Mouse (Mus musculus) forebrain, postnatal 0 days (tissue): ENCODE measurements around the gene Ppp1cc. TPM values are rescaled to one million over a fixed set of nuclear protein-coding genes. Genes with fewer than 3 reads are reported as not detected.
A peak's percentile ranks its signal among the peaks of the same experiment; 100 is the strongest.

Experiments
- ATAC-seq: fragments of 200-750 bp; cut with Nextera tagmentation; 2 replicates; pipeline ENCODE4 v1.8.0; 2017; ENCODE audit warnings: mild to moderate bottlenecking, moderate library complexity
- DNase-seq: peaks from one replicate; pipeline ENCODE4 v3.0.0-alpha.2; 2015
- H3K27ac ChIP-seq: fragments of 300-500 bp; sonication (generic); 2 replicates; pipeline ENCODE4 v1.5.1; 2014; ENCODE audit warnings: low read depth, mild to moderate bottlenecking, antibody characterized with exemption, low read length, moderate library complexity, mixed read lengths
- H3K27me3 ChIP-seq: fragments of 300-500 bp; sonication (generic); 2 replicates; pipeline ENCODE4 v1.6.1; 2014; ENCODE audit warnings: mild to moderate bottlenecking, low read length, mixed read lengths; ENCODE audit not compliant: insufficient read depth
- H3K36me3 ChIP-seq: fragments of 300-500 bp; sonication (generic); 2 replicates; pipeline ENCODE4 v1.6.1; 2014; ENCODE audit warnings: mild to moderate bottlenecking, moderate library complexity; ENCODE audit not compliant: insufficient read depth
- H3K4me1 ChIP-seq: fragments of 300-500 bp; sonication (generic); 2 replicates; pipeline ENCODE4 v1.6.1; 2014; ENCODE audit warnings: antibody characterized with exemption; ENCODE audit not compliant: insufficient read depth
- H3K4me2 ChIP-seq: fragments of 300-500 bp; sonication (generic); 2 replicates; pipeline ENCODE4 v1.6.1; 2014; ENCODE audit warnings: low read depth, mild to moderate bottlenecking, moderate library complexity
- H3K4me3 ChIP-seq: fragments of 300-500 bp; sonication (generic); 2 replicates; pipeline ENCODE4 v1.5.1; 2014; ENCODE audit warnings: low read depth, low read length, mixed read lengths
- H3K9ac ChIP-seq: fragments of 300-500 bp; sonication (generic); 2 replicates; pipeline ENCODE4 v1.6.1; 2014; ENCODE audit warnings: mild to moderate bottlenecking
- H3K9me3 ChIP-seq: fragments of 300-500 bp; sonication (generic); 2 replicates; pipeline ENCODE4 v1.6.1; 2016; ENCODE audit warnings: low read length
- CTCF ChIP-seq: sonication (generic); IDR thresholded peaks from 2 replicates; pipeline ENCODE4 v1.5.1; 2016; ENCODE audit warnings: antibody characterized with exemption, control low read depth, low read depth
- WGBS: fragments of 180-500 bp; shearing (Covaris S2); extraction: QIAGEN DNeasy Blood & Tissue Kit; methylation state at CpG from one replicate; pipeline ENCODE4 v1.1.7; 2014; 5-methylcytosine and 5-hydroxymethylcytosine counted together
- polyA plus RNA-seq: library from polyadenylated mRNA; unstranded; fragments of >200 nt; fragmentation: Nextera tagmentation; extraction: Ambion mirVana; gene quantifications from 2 replicates; pipeline ENCODE4 v1.2.1, GENCODE M21; 2015
- total RNA-seq: library from RNA; depleted of rRNA; stranded (reverse); fragments of >200 nt; gene quantifications from 2 replicates; pipeline ENCODE4 v1.2.3, GENCODE M21; 2014

Gene Ppp1cc
- total and polyA plus RNA-seq, 2 experiments from 2014 or later: 193 to 278 TPM

DNA sequence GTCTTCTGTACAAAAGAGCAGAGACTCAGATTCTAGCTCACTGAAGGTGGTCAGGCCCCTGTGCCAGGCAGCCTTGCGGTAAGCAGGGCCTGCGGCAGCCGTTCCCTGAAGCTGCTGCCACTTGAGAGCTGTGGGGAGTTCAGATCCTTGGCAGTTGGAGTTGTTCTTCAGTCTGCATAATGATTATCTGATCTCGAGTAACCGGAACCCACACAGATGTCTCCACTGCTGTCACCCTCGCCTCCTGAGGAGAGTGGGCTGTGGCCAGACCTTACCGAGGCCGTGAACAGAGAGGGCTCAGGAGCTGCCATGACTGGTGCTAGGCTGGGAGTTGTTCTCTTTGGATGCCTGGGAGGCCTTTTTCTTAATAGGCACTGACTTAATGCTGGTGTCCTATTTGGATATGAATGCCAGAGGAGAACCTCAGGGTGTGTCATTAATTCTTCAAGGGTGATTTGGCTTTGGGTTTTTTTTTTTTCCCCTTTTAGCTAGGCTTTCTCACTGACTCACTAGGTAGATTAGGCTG lies 8.6 kb downstream of the Ppp1cc start:
- H3K27me3 ChIP-seq: no peaks in the 10 kb centered on the region
- H3K9me3 ChIP-seq: no peaks in the 10 kb centered on the region
- no peak overlapping the region for H3K4me3 ChIP-seq
- ATAC-seq: peak; percentile 54
- H3K4me1 ChIP-seq: peaks cover 27% of the 10 kb centered on the region
- DNase-seq: no peak
- peaks cover 46% of the 10 kb centered on the region for H3K36me3 ChIP-seq
- 0 out of 2 replicates have a peak overlapping the region, but pooled peaks have one; percentile 10 for H3K9ac ChIP-seq
- peak overlapping the region; percentile 19; the same call in 1 of the 2 replicates for H3K4me2 ChIP-seq
- peak overlapping the region; percentile 60 for H3K27ac ChIP-seq
- TF ChIP-seq CTCF: no peak
- WGBS: 14% methylated on average over 8 of the region's 8 CpGs

DNA sequence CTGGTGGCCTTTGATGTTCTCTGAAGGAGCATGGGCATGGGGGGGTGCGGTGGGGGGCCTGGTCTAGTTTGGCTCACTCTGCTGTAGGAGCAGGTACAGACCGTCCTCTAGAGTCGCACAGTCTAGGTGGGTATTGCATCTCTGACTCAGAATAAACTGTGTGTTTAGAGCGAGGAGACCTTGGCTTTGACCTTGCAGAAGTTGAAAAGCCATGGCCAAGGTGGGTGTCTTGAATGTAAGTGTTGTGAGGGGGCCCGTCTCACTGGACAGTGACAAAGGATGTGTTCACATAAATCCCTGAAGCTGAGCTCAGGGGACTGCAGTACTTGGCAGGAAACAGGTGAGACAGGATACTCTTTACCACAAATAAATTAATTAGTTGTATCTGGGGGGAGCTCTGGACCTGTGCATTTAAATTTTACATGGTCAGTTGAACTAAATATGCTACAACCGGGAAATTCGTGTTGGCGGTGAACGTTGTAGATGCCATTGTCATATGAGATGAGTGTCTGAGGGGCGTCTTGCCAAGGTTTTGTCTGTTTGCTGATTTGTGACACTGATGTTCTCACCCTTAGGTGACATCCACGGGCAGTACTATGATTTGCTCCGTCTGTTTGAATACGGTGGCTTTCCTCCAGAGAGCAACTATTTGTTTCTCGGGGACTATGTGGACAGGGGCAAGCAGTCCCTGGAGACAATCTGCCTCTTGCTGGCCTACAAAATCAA lies 10.4 kb downstream of the Ppp1cc start:
- Histone ChIP-seq H3K27ac (no peak overlapping the region), H3K9me3 (no peaks in the 10 kb centered on the region), H3K4me3 (no peak overlapping the region), H3K9ac (no peak overlapping the region), H3K36me3 (peaks cover 59% of the 10 kb centered on the region), H3K27me3 (no peaks in the 10 kb centered on the region), H3K4me2 (no peak overlapping the region), H3K4me1 (peaks cover 18% of the 10 kb centered on the region)
- no peak for TF ChIP-seq CTCF
- WGBS: 85% methylated on average over 13 of the region's 14 CpGs
- no peak for DNase-seq
- ATAC-seq: no peak

DNA sequence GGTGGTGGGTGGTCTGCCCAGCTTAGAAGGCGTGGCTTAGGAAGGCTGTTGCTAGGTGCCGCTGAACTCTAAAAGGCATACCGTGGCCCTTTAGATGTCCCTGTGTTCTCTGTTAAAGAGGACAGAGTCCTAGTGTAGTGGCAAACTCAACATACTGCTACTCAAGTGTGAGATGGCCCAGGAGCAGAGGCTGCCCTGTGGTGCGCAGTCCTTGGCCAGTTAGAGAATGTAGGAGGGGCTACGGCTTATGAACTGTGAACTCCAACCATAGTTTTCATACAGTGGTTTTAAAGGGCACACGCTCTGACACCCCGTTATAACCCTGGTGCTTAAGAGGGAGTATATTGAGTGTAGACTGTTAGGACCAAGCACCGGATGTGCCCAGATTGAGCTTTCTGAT lies 13.0 kb downstream of the Ppp1cc start:
- peaks cover 7% of the 10 kb centered on the region for H3K4me1 ChIP-seq
- H3K4me2 ChIP-seq: no peak overlapping the region
- TF ChIP-seq CTCF: no peak
- H3K27me3 ChIP-seq: no peaks in the 10 kb centered on the region
- DNase-seq: no peak
- no peak overlapping the region for H3K9ac ChIP-seq
- H3K4me3 ChIP-seq: no peak overlapping the region
- H3K9me3 ChIP-seq: no peaks in the 10 kb centered on the region
- WGBS: 88% methylated on average over 8 of the region's 8 CpGs
- ATAC-seq: no peak
- H3K27ac ChIP-seq: no peak overlapping the region
- H3K36me3 ChIP-seq: peaks cover 63% of the 10 kb centered on the region

DNA sequence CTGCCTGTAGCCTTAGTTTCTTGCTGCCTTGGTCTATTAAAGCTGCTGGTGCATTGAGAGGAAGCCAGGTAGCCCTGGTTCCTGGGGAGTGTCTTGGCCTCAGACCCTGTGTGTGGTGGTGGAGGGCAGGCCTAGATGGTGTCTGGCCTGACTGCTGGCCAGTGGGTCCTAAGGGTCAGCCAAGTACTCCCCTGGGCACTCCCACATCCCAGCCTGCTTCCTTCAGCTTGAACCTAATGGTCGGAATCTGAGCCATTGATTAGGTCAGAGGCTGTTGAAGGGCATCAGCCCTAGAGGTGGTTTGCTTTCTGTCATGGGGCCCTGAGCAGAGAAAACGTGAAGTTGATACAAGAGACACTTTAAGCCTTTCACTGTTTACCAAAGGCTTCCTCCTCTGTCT lies 17.3 kb downstream of the Ppp1cc start:
- H3K4me1 ChIP-seq: no peaks in the 10 kb centered on the region
- 82% methylated on average over 2 of the region's 2 CpGs for WGBS
- no peak for TF ChIP-seq CTCF
- H3K27me3 ChIP-seq: no peaks in the 10 kb centered on the region
- ATAC-seq (no peak), DNase-seq (no peak)
- no peak overlapping the region for H3K27ac ChIP-seq
- no peak overlapping the region for H3K9ac ChIP-seq
- peaks cover 50% of the 10 kb centered on the region for H3K36me3 ChIP-seq
- no peak overlapping the region for H3K4me3 ChIP-seq
- no peaks in the 10 kb centered on the region for H3K9me3 ChIP-seq
- no peak overlapping the region for H3K4me2 ChIP-seq

DNA sequence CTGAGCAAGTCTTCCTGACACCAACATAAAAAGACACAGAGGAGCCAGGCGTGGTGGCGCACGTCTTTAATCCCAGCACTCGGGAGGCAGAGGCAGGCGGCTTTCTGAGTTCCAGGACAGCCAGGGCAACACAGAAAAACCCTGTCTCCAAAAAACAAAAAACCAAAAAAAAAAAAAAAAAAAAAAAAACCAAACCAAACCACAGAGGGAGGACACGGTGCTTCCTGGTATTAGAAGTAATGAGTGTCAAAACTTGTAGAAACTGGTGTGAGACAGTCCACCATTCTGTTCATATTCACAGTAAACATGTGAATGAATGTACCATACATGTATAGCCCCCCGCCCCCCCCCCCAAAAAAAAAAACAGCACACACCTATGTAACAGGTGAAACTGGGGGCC lies 17.9 kb downstream of the Ppp1cc start:
- Histone ChIP-seq H3K36me3 (peaks cover 45% of the 10 kb centered on the region), H3K4me2 (no peak overlapping the region), H3K9me3 (no peaks in the 10 kb centered on the region), H3K4me3 (no peak overlapping the region), H3K9ac (no peak overlapping the region), H3K4me1 (no peaks in the 10 kb centered on the region), H3K27me3 (no peaks in the 10 kb centered on the region), H3K27ac (no peak overlapping the region)
- WGBS: 87% methylated on average over 7 of the region's 7 CpGs
- DNase-seq (no peak), ATAC-seq (no peak)
- no peak for TF ChIP-seq CTCF

DNA sequence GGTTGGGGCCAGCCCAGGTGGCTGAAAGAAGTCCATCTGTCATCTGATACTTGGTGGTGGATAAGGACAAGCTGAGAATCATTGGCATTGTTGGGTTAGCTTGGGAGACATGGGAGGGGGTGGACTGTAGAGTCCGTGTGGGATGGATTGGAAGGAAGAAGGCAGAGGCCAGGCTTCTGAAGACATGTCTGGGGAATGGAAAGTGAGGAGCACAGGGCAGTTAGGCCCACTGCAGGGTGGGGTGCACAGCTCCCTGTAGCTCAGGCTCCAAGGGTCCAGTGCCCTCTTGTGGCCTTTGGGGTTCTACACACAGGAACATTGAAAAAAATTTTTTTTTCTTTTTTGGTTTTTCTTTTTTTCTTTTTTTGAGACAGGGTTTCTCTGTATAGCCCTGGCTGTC lies 18.3 kb downstream of the Ppp1cc start:
- peaks cover 40% of the 10 kb centered on the region for H3K36me3 ChIP-seq
- no peaks in the 10 kb centered on the region for H3K4me1 ChIP-seq
- no peaks in the 10 kb centered on the region for H3K9me3 ChIP-seq
- H3K4me2 ChIP-seq: no peak overlapping the region
- TF ChIP-seq CTCF: peak; percentile 63
- 43% methylated on average over 1 of the region's 1 CpGs for WGBS
- no peak overlapping the region for H3K4me3 ChIP-seq
- no peaks in the 10 kb centered on the region for H3K27me3 ChIP-seq
- peak; percentile 75 for ATAC-seq
- DNase-seq: peak; percentile 67
- no peak overlapping the region for H3K9ac ChIP-seq
- H3K27ac ChIP-seq: no peak overlapping the region

DNA sequence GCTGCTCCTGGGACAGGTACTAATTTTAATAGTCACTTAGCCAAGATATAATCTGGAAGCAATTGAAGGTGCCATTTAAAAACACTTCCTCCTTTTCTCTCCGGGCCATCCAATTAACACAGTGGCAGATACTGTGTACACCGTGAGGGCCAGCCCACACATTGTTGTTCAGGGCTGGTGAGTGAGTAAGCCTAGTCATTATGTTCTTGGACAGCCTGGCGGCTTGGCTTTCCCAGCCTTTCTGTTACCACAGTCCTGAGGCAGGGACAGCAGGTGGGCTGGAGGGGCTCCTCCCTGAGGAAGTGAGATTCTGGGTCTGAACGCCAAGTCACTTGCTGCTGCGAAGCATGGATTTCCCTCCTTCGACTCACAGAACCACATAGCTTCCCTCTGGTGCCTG lies 21.6 kb downstream of the Ppp1cc start:
- peaks cover 18% of the 10 kb centered on the region; the same call in 1 of the 2 replicates for H3K36me3 ChIP-seq
- 33% methylated on average over 6 of the region's 6 CpGs for WGBS
- no peak overlapping the region for H3K4me2 ChIP-seq
- no peak for ATAC-seq
- no peaks in the 10 kb centered on the region for H3K27me3 ChIP-seq
- no peak overlapping the region for H3K27ac ChIP-seq
- no peak overlapping the region for H3K9ac ChIP-seq
- no peak for TF ChIP-seq CTCF
- no peaks in the 10 kb centered on the region for H3K9me3 ChIP-seq
- H3K4me1 ChIP-seq: no peaks in the 10 kb centered on the region
- H3K4me3 ChIP-seq: no peak overlapping the region
- DNase-seq: no peak
